Mouse (Mus musculus) heart, embryonic 14.5 days (tissue): ENCODE data around the gene Ppp1r16b. TPM values are rescaled to one million over a fixed set of nuclear protein-coding genes. Genes with fewer than 3 reads are reported as not detected.

Experiments used
- ATAC-seq: fragments of 200-750 bp; cut with Nextera tagmentation; 2 replicates; pipeline ENCODE4 v1.8.0; 2017; ENCODE audit warnings: low read depth, moderate TSS enrichment; ENCODE audit not compliant: insufficient number of reproducible peaks, insufficient read depth, low FRiP score
- H3K27ac ChIP-seq, 2 experiments: fragments of 200-500 bp in 1 of 2; fragments of 300-500 bp in 1 of 2; sonication (generic) in 1 of 2; replicated peaks in 1 of 2; 2 replicates each; pipeline ENCODE4 v1.5.1; 2012 to 2014; ENCODE audit warnings: low read depth in 2 of 2, low read length in 2 of 2, control low read depth in 1 of 2, mild to moderate bottlenecking in 1 of 2, mixed read lengths in 1 of 2; ENCODE audit not compliant: control insufficient read depth in 1 of 2, insufficient read depth in 1 of 2
- H3K27me3 ChIP-seq: fragments of 300-500 bp; sonication (generic); 2 replicates; pipeline ENCODE4 v1.6.1; 2014; ENCODE audit warnings: mild to moderate bottlenecking, low read length, control low read depth; ENCODE audit not compliant: control insufficient read depth, insufficient read depth
- H3K36me3 ChIP-seq: fragments of 300-500 bp; sonication (generic); 2 replicates; pipeline ENCODE4 v1.6.1; 2014; ENCODE audit warnings: mild to moderate bottlenecking, control low read depth, low read length, mixed read lengths; ENCODE audit not compliant: control insufficient read depth, insufficient read depth
- H3K4me1 ChIP-seq, 2 experiments: fragments of 200-500 bp in 1 of 2; fragments of 300-500 bp in 1 of 2; sonication (generic) in 1 of 2; 2 replicates each; pipeline ENCODE4 v1.6.1; 2012 to 2014; ENCODE audit warnings: low read length in 2 of 2, control low read depth in 1 of 2, mixed read lengths in 1 of 2; ENCODE audit not compliant: control insufficient read depth in 2 of 2, insufficient read depth in 2 of 2
- H3K4me2 ChIP-seq: fragments of 300-500 bp; sonication (generic); 2 replicates; pipeline ENCODE4 v1.6.1; 2014; ENCODE audit warnings: mild to moderate bottlenecking, low read length
- H3K4me3 ChIP-seq, 2 experiments: fragments of 200-500 bp in 1 of 2; fragments of 300-500 bp in 1 of 2; sonication (generic) in 1 of 2; 2 replicates each; pipeline ENCODE4 v1.5.1; 2012 to 2014; ENCODE audit warnings: low read length in 2 of 2, mild to moderate bottlenecking in 2 of 2, control low read depth in 1 of 2, low read depth in 1 of 2, moderate library complexity in 1 of 2; ENCODE audit not compliant: control insufficient read depth in 1 of 2, insufficient read depth in 1 of 2
- H3K9ac ChIP-seq: fragments of 300-500 bp; sonication (generic); 2 replicates; pipeline ENCODE4 v1.6.1; 2014; ENCODE audit warnings: mild to moderate bottlenecking, low read length
- H3K9me3 ChIP-seq: fragments of 300-500 bp; sonication (generic); 2 replicates; pipeline ENCODE4 v1.6.1; 2016; ENCODE audit warnings: low read length, control low read depth; ENCODE audit not compliant: control insufficient read depth
- WGBS: fragments of 180-500 bp; shearing (Covaris S2); extraction: QIAGEN DNeasy Blood & Tissue Kit; methylation state at CpG from one replicate; pipeline ENCODE4 v1.1.7; 2014; 5-methylcytosine and 5-hydroxymethylcytosine counted together
- polyA plus RNA-seq: library from polyadenylated mRNA; unstranded; fragments of >200 nt; fragmentation: Nextera tagmentation; extraction: Ambion mirVana; gene quantifications from 2 replicates; pipeline ENCODE4 v1.2.1, GENCODE M21; 2014

Ppp1r16b gene
- polyA plus RNA-seq, 1 experiment from 2014 or later = 4.7 TPM

DNA sequence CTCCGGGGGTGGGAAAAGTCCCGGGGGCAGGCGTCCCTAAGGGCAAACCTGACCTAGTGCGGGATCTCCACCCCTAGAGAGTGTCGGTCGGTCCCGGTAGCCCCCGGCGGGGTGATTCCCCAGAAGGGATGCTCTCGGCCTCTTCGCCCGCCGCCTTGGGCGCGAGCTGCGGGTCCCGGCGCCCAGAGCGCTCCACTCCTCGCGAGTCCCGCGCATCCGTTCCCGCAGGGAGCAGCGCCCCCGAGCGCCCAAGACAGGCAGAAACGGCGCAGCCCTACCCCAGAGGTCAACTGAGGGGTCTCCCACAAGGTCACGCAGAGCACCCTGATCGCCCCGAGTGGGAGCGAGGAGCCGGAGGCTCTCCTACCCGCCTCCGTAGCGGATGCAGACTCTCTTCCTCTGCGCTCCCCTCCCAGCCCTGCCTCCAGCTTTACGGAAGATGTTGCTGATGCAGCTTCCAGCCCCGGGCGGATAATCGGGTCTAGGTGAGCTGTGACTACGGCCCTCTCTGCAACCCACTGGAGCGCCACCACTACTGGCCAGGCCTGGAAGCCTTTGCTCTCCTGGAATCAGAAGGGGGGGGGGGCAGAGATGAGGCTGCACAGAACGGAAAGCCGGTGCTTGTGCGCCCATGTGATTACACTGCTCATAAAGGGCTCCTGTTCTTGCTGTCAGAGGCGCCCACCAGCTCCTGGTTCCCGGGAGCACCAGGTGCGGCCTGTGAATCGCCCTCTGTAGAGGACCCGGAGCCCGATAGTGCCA, 2.7 kb downstream of the Ppp1r16b start:
- H3K4me2 ChIP-seq = peak overlapping the region; percentile 91
- peaks cover 38% of the 10 kb centered on the region for H3K27me3 ChIP-seq
- peak overlapping the region; percentile 54 to 63 for H3K4me3 ChIP-seq
- H3K9me3 ChIP-seq = no peaks in the 10 kb centered on the region
- H3K9ac ChIP-seq = peak overlapping the region; percentile 71
- ATAC-seq = peak; percentile 18; the same call in 1 of the 2 replicates
- WGBS = 0% methylated on average over 50 of the region's 54 CpGs
- peaks cover 12 to 28% of the 10 kb centered on the region in 2 experiments for H3K4me1 ChIP-seq
- H3K36me3 ChIP-seq = no peaks in the 10 kb centered on the region
- H3K27ac ChIP-seq = peak overlapping the region; percentile 16 to 47; a peak in 3 of 4 replicates

DNA sequence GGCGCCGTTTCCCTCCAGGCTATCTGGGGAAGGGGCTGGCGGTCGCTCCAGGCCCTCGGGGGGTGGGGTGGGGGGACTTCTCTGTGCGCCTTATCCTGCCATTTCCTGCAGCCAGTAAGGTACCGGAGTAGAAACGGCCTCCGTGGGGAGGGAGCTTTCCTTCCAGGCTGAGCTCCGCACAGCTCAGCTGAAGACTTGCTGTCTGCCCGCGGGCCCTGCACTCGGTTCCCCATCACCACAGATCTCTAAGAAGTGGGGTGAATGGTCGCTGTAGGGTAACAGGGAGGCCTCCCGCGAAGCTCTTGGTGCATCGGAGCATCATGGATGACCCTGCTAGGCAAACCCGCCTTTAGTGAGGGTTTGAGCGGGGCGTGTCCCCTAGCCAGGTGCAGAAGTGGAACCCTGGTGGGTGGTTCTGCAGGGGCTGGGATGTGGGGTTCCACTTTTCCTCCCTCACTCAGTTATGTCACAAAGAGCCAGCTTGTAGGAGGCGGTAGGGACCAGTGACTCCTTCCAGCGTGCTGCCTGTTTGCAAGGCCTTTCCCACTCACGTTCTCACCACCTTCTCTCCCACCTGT, 3.3 kb downstream of the Ppp1r16b start:
- H3K9me3 ChIP-seq = no peaks in the 10 kb centered on the region
- H3K4me3 ChIP-seq = peak overlapping the region; percentile 54 to 63
- H3K4me1 ChIP-seq = peaks cover 14 to 31% of the 10 kb centered on the region in 2 experiments
- H3K4me2 ChIP-seq = peak overlapping the region; percentile 91
- peaks cover 38% of the 10 kb centered on the region for H3K27me3 ChIP-seq
- 12% methylated on average over 23 of the region's 23 CpGs for WGBS
- no peak for ATAC-seq
- H3K9ac ChIP-seq = peak overlapping the region; percentile 71; the same call in 1 of the 2 replicates
- no peaks in the 10 kb centered on the region for H3K36me3 ChIP-seq
- H3K27ac ChIP-seq = no peak overlapping the region

DNA sequence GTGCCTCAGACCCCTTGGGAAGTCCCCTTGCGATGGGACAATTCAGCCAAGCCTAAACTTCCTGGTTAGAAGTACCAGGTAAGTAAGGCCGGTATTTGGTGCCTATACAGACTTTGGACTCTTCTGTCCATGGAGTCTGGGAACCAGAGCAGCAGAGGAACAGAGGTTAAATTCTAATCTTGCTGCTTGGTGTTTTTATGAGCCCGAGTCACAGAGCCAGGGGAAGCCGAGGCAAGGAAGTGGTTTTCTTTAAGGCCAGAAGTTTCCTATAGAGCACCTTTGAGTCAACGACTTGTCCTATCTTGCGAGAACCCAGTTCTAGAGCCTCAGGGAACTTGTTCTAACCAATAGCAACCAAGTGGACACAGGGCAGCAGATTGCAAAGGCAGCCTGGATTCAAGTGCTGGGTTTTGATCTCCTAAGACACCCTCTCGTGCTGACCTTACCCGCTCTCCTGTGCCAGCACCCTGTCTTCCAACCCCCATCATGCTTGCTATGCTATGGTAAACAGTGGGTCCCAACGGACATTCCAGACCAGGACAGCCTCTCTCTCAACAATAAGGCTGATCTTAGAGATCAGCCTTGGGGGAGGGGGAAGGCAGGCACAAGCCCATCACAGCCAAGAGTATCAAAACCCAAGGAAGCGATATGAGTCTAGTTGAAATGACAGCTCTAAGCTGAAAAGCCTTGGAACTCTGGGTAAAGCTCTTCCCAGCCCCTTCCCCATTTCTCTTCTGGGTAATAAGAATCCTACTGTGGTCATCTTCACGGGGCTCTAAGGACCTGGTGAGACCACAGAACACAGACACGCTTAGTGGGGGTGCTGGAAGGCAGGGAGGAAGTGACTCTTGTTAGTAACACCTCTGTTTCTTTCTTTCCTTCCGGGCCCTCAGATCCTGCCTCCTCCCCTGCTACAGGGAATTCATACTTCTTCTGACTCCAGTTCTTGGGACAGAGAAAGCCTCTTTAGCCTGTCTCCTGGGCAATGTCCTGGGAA, 4.3 kb downstream of the Ppp1r16b start:
- peak overlapping the region; percentile 91 for H3K4me2 ChIP-seq
- H3K27ac ChIP-seq = no peak overlapping the region
- H3K27me3 ChIP-seq = peaks cover 38% of the 10 kb centered on the region
- H3K4me3 ChIP-seq = no peak overlapping the region
- no peaks in the 10 kb centered on the region for H3K9me3 ChIP-seq
- WGBS = 52% methylated on average over 13 of the region's 13 CpGs
- no peaks in the 10 kb centered on the region for H3K36me3 ChIP-seq
- peaks cover 20 to 41% of the 10 kb centered on the region in 2 experiments for H3K4me1 ChIP-seq
- no peak overlapping the region for H3K9ac ChIP-seq
- no peak for ATAC-seq

DNA sequence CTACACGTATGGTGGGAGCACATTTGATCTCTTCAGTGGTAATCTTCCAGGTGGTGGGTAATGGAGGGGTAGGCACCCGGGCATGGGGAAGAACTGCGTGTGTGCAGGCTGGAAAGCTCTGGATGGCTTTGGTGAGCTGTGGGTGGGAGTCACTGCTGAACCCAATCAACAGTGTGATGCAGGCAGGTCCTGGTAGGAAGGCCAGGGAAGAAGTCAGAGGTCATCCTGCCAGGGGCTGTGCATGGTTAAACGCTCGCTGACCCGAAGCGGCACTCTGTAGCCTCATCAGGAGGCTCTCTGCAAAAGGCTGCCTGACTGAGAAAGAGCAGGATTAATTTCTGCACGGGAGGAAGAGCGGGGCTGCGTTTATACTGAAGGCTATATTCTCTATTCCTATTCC, 5.4 kb downstream of the Ppp1r16b start:
- Histone ChIP-seq H3K4me2 (no peak overlapping the region), H3K4me3 (no peak overlapping the region), H3K4me1 (peaks cover 21 to 44% of the 10 kb centered on the region in 2 experiments), H3K27me3 (peaks cover 38% of the 10 kb centered on the region), H3K27ac (no peak overlapping the region), H3K9ac (no peak overlapping the region), H3K36me3 (no peaks in the 10 kb centered on the region), H3K9me3 (no peaks in the 10 kb centered on the region)
- 74% methylated on average over 10 of the region's 10 CpGs for WGBS
- no peak for ATAC-seq

DNA sequence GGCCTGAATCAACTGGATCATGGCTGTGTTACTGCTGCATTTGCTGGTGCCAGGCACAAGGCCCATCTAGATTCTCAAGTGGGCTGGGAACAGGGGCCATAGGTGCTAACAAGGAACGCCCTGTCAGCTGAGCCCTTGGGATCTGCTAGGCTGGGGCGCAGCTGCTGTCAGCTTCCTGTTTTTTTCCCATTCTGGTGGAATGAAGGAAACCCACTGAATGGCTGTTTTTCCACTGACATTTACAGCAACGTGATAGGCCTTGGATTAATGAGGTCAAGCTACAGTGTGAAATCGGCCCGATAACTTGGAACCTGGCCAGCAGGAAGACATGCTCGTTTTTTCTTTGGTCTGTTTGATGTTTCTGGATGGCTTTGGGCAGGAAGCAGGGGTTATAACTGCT, 7.6 kb downstream of the Ppp1r16b start:
- H3K9ac ChIP-seq = no peak overlapping the region
- no peak overlapping the region for H3K4me3 ChIP-seq
- peak overlapping the region; percentile 74 to 75 for H3K27ac ChIP-seq
- no peaks in the 10 kb centered on the region for H3K36me3 ChIP-seq
- peak; percentile 39; the same call in 1 of the 2 replicates for ATAC-seq
- H3K4me2 ChIP-seq = no peak overlapping the region
- peaks cover 20% of the 10 kb centered on the region for H3K27me3 ChIP-seq
- WGBS = 33% methylated on average over 6 of the region's 6 CpGs
- peaks cover 20 to 28% of the 10 kb centered on the region in 2 experiments for H3K4me1 ChIP-seq
- H3K9me3 ChIP-seq = no peaks in the 10 kb centered on the region

DNA sequence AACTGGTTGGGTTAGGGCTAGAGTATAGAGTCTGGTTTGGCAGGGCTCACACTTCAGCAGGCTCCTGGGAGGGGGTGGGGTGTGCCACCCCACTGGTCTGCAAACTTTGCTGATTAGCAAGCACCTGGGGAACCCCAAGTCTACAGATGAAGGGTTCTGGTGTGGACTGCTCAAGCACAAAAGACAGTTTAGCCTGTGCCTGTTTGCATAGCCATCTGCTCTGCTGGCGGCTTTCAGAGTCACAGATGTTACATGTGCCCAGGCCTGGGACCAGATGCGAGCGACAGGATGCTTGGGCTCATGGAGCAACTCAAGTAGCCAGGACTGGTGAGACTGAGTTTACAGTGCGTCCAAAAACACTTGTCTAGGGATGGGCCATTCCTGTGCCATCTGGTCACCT, 8.3 kb downstream of the Ppp1r16b start:
- Histone ChIP-seq H3K9ac (no peak overlapping the region), H3K27me3 (peaks cover 13% of the 10 kb centered on the region), H3K9me3 (no peaks in the 10 kb centered on the region), H3K4me1 (peaks cover 20 to 21% of the 10 kb centered on the region in 2 experiments), H3K4me2 (no peak overlapping the region), H3K4me3 (no peak overlapping the region), H3K36me3 (no peaks in the 10 kb centered on the region), H3K27ac (peak overlapping the region; percentile 32 to 75)
- no peak for ATAC-seq
- WGBS = 72% methylated on average over 4 of the region's 4 CpGs

DNA sequence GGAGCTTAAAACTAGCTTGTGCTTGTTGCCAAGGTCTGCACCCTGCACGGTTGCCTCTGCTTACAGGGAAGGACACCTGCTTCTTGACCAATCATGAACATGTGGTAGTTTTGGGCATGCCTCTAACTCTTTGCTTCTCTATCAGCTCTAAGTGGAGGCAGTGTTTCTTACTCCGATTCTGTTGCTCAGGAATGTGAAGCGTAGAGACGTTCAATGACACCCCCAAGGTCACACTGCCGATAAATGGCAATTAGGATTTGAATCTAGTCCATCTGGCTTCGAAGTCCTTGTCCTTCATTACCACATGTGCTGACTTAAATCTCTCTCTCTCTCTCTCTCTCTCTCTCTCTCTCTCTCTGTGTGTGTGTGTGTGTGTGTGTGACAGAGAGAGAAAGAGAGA, 8.9 kb downstream of the Ppp1r16b start:
- no peak overlapping the region for H3K4me3 ChIP-seq
- 29% methylated on average over 6 of the region's 6 CpGs for WGBS
- ATAC-seq = no peak
- H3K9ac ChIP-seq = no peak overlapping the region; the same call in 1 of the 2 replicates
- H3K4me2 ChIP-seq = no peak overlapping the region
- no peak overlapping the region for H3K27ac ChIP-seq
- no peaks in the 10 kb centered on the region for H3K9me3 ChIP-seq
- peaks cover 7% of the 10 kb centered on the region; the same call in 1 of the 2 replicates for H3K27me3 ChIP-seq
- peaks cover 20 to 21% of the 10 kb centered on the region in 2 experiments for H3K4me1 ChIP-seq
- no peaks in the 10 kb centered on the region for H3K36me3 ChIP-seq
